Mouse (Mus musculus) small intestine, adult 2 months (tissue): ENCODE results near the gene Gm42742. TPM values are rescaled to one million over a fixed set of nuclear protein-coding genes. Genes with fewer than 3 reads are reported as not detected.

Experiments used
- H3K27ac ChIP-seq: fragments of 200-500 bp; 2 replicates; pipeline ENCODE4 v1.5.1; 2012; ENCODE audit warnings: low read depth, low read length, control low read depth, inconsistent platforms; ENCODE audit not compliant: insufficient read depth
- H3K27me3 ChIP-seq: fragments of 200-500 bp; 2 replicates; pipeline ENCODE4 v1.6.1; 2012; ENCODE audit warnings: mild to moderate bottlenecking, moderate library complexity, low read length, inconsistent platforms; ENCODE audit not compliant: control insufficient read depth, insufficient read depth
- H3K36me3 ChIP-seq: fragments of 200-500 bp; 2 replicates; pipeline ENCODE4 v1.6.1; 2012; ENCODE audit warnings: mild to moderate bottlenecking, low read length, control low read depth, inconsistent platforms; ENCODE audit not compliant: control insufficient read depth, insufficient read depth
- H3K4me1 ChIP-seq: fragments of 200-500 bp; 2 replicates; pipeline ENCODE4 v1.6.1; 2012; ENCODE audit warnings: low read length, inconsistent platforms, mixed read lengths; ENCODE audit not compliant: control insufficient read depth, insufficient read depth, insufficient read length
- H3K4me3 ChIP-seq: fragments of 200-500 bp; 2 replicates; pipeline ENCODE4 v1.5.1; 2012; ENCODE audit warnings: low read depth, mild to moderate bottlenecking, control low read depth, inconsistent platforms, low read length, moderate library complexity
- CTCF ChIP-seq: fragments of 200-500 bp; IDR thresholded peaks from 2 replicates; pipeline ENCODE4 v1.5.1; 2012; ENCODE audit warnings: low read depth, mild to moderate bottlenecking, control low read depth, inconsistent platforms, low read length, moderate library complexity, mixed read lengths; ENCODE audit not compliant: insufficient replicate concordance, insufficient read length; ENCODE audit errors: extremely low read depth
- POLR2A ChIP-seq: fragments of 200-500 bp; IDR thresholded peaks from 2 replicates; pipeline ENCODE4 v1.6.1; 2012; ENCODE audit warnings: low read depth, mild to moderate bottlenecking, control low read depth, inconsistent platforms, low read length, moderate library complexity
- WGBS: fragments of 180-500 bp; shearing (Covaris S2); methylation state at CpG from one replicate; pipeline ENCODE4 v1.1.7; 2018; 5-methylcytosine and 5-hydroxymethylcytosine counted together
- polyA plus RNA-seq: library from polyadenylated mRNA; depleted of rRNA; stranded (reverse); fragments of >200 nt; gene quantifications from 2 replicates; pipeline ENCODE4 v1.2.3, GENCODE M21; 2012

The Gm42742 gene
- polyA plus RNA-seq, 1 experiment: 26.4 TPM

- peak overlapping the region; percentile 74 for H3K4me3 ChIP-seq
- peak overlapping the region; percentile 42 for H3K27ac ChIP-seq
- WGBS: 2% methylated on average over 30 of the region's 30 CpGs
- H3K4me1 ChIP-seq: peaks cover 13% of the 10 kb centered on the region
- no peaks in the 10 kb centered on the region for H3K27me3 ChIP-seq
- peaks cover 22% of the 10 kb centered on the region for H3K36me3 ChIP-seq
- TF ChIP-seq CTCF (peak; percentile 44; the same call in 1 of the 2 replicates), POLR2A (peak; percentile 20; the same call in 1 of the 2 replicates)
These were observed 4.1 kb upstream of the Gm42742 start for GRCm38 (mm10) chr7:127024755-127025555.

DNA sequence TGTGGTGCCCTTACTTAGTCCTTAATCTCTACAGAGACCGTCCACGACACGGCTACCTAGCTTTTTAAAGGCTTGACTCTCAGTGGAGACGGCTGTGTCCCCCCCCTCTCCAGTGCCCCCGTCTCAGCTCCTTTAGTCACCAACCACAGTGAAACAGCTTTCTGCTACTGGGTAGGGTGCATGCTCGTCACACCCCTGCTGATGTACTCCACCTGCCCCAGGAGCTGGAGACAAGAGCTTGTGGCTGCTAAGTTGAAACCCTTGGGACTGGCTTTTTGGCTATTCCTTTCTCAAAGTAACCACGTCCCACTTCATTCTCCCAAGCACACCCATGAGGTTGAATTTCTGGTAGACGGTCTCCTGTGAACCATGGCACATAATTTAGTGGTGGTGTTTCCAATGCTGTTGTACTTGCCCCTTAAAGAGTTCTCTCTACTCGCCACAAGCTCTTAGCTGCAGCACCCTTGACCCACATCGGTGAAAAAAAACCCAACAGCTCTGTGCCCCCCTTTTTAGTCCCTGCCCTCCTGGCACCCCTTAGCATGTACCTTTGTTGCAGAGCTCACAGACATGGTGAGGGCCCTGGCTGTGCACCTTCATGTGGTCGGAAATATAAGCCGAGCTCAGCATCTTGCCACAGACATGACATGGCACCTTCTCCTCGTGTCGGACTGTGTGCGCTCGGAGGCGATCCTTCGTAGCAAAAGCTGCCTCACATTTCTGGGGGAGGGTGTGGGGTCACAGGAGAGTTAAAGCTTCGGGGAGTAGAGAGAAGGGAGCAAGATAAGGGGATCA lies 3.2 kb upstream of the Gm42742 start:
- WGBS: 40% methylated on average over 19 of the region's 19 CpGs
- no peaks in the 10 kb centered on the region for H3K27me3 ChIP-seq
- peak overlapping the region; percentile 74 for H3K4me3 ChIP-seq
- H3K4me1 ChIP-seq: peaks cover 13% of the 10 kb centered on the region
- no peak for TF ChIP-seq CTCF
- TF ChIP-seq POLR2A: no peak
- H3K36me3 ChIP-seq: peaks cover 22% of the 10 kb centered on the region
- H3K27ac ChIP-seq: no peak overlapping the region

DNA sequence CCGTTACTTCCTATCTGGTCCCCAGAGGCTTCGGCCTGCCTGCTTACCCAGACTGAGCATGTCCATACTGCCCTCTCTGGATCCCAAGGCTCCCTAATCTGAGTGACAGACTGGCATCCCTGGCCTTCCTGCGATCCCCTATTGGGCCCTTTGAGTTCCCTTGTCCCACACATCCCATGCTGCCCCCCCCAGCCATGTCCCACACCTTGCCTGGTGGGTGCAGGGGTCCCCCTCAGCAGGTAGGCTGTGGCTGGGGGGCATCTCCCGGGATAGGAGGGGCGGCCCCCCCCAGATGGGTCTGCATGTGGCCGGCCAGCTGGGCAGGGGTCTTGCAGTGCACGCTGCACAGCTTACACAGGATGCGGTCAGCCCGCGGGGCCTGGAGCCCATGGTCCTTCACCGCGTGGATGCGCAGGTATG lies 2.4 kb upstream of the Gm42742 start:
- H3K27me3 ChIP-seq: no peaks in the 10 kb centered on the region
- H3K27ac ChIP-seq: no peak overlapping the region
- TF ChIP-seq POLR2A (no peak), CTCF (no peak)
- H3K4me1 ChIP-seq: peaks cover 13% of the 10 kb centered on the region
- H3K4me3 ChIP-seq: no peak overlapping the region
- H3K36me3 ChIP-seq: peaks cover 22% of the 10 kb centered on the region
- 83% methylated on average over 13 of the region's 13 CpGs for WGBS

GRCm38 (mm10) chr7:127022528-127023271 lies 1.8 kb upstream of the Gm42742 start:
- peaks cover 22% of the 10 kb centered on the region for H3K36me3 ChIP-seq
- no peaks in the 10 kb centered on the region for H3K27me3 ChIP-seq
- no peak overlapping the region for H3K27ac ChIP-seq
- peaks cover 9% of the 10 kb centered on the region for H3K4me1 ChIP-seq
- WGBS: 88% methylated on average over 7 of the region's 7 CpGs
- TF ChIP-seq CTCF (no peak), POLR2A (no peak)
- no peak overlapping the region for H3K4me3 ChIP-seq

GRCm38 (mm10) chr7:127021563-127022527 lies 948 bp upstream of the Gm42742 start:
- H3K27me3 ChIP-seq: no peaks in the 10 kb centered on the region
- H3K4me3 ChIP-seq: no peak overlapping the region
- 56% methylated on average over 5 of the region's 5 CpGs for WGBS
- H3K27ac ChIP-seq: no peak overlapping the region
- H3K36me3 ChIP-seq: peaks cover 22% of the 10 kb centered on the region
- peaks cover 8% of the 10 kb centered on the region for H3K4me1 ChIP-seq
- TF ChIP-seq CTCF (no peak), POLR2A (no peak)

GRCm38 (mm10) chr7:127020491-127020890 lies 406 bp downstream of the Gm42742 start:
- Histone ChIP-seq H3K4me3 (peak overlapping the region; percentile 55), H3K27me3 (no peaks in the 10 kb centered on the region), H3K36me3 (peaks cover 22% of the 10 kb centered on the region), H3K4me1 (peaks cover 12% of the 10 kb centered on the region), H3K27ac (peak overlapping the region; percentile 8; the same call in 1 of the 2 replicates)
- TF ChIP-seq CTCF: no peak
- TF ChIP-seq POLR2A: no peak
- WGBS: 58% methylated on average over 5 of the region's 5 CpGs
